In the genomic region with DNA sequence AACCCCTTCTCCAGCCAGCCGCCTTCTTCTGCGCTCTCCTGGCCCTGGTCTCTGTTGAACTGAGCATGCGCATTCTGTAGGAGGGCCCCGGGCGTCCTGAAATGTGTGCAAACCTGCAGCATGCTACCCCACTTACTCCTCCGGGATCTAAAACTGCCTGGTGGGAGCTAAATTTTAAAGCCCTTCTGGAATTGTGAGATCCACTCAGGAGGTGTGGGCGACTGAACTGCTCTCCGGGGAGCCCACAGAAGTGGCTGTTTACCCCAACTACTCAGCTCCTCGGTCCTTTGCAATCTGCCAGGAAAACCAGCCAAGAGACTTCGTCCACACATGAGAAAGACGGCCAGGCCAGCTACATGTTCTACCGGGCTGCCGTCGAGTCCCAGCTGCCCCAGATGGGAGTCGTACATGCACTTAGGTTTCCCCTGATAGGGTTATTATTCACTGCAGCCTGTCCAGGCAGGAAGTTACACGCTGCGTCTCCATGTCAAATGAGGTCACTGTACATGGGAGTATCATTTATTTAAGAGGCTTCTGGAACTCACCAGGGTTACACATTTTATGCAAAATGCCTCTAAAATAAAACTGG, we compare ENCODE assay signal across 10 mouse cellular contexts. TPM values are rescaled to one million over a fixed set of nuclear protein-coding genes. Genes with fewer than 3 reads are reported as not detected.
A peak's percentile ranks its signal among the peaks of the same experiment; 100 is the strongest.
DNase-seq lines count a peak whose midpoint lies in the region; ATAC-seq and TF ChIP-seq lines count a peak whose summit lies in the region.
"Had no signal": no experiment of that assay in that cellular context is flagged by ENCODE, and none has a peak within 500 bp of the region (broad histone marks: within the 10 kb centered on the region; RNA-seq: fewer than 3 reads in every experiment).

No protein-coding gene starts in this region.

- H3K4me1 ChIP-seq in lung, embryonic 16.5 days (replicated peaks; ENCODE audit: control insufficient read depth, insufficient read depth, low read length): 0 out of 2 replicates have a peak, but pooled peaks cover 2% of the 10 kb centered on the region
- peaks cover 17% of the 10 kb centered on the region for H3K4me1 ChIP-seq in heart, adult 2 months (ENCODE audit: control insufficient read depth, insufficient read depth, low read length)
- H3K4me1 ChIP-seq: megakaryocyte, embryonic 14.5 days had no signal

- peak; percentile 12; the same call in 1 of the 2 replicates for ATAC-seq in lung, embryonic 16.5 days (ENCODE audit: low read depth)
- no peak for ATAC-seq in megakaryocyte progenitor cell, adult 5-6 weeks (replicated peaks; ENCODE audit: poor library complexity)

- no peaks in the 10 kb centered on the region for H3K9me3 ChIP-seq in lung, embryonic 16.5 days (ENCODE audit: control insufficient read depth, low read length)
- H3K9me3 ChIP-seq: megakaryocyte, embryonic 14.5 days had no signal

- no peaks in the 10 kb centered on the region for H3K36me3 ChIP-seq in lung, embryonic 16.5 days (ENCODE audit: control insufficient read depth, insufficient read depth, low read length)
- H3K36me3 ChIP-seq in heart, adult 2 months (ENCODE audit: control insufficient read depth, insufficient read depth, low read length): no peaks in the 10 kb centered on the region

- 53% methylated on average over 17 of the region's 17 CpGs for WGBS in lung, embryonic 16.5 days
- 34% methylated on average over 17 of the region's 17 CpGs for WGBS in heart, adult 2 months

- no peak overlapping the region for H3K4me2 ChIP-seq in lung, embryonic 16.5 days (ENCODE audit: low read depth, low read length)

- TF ChIP-seq EP300 in heart, adult 2 months (IDR thresholded peaks at IDR 0.05; ENCODE audit: insufficient read depth, low read depth, low read length): no peak

- no peaks in the 10 kb centered on the region for H3K27me3 ChIP-seq in lung, embryonic 16.5 days (ENCODE audit: control insufficient read depth, insufficient read depth, low read depth, low read length)
- H3K27me3 ChIP-seq in heart, adult 2 months (ENCODE audit: control insufficient read depth, insufficient read depth, low read length): no peaks in the 10 kb centered on the region
- H3K27me3 ChIP-seq: megakaryocyte, embryonic 14.5 days had no signal

- no peak for DNase-seq in lung, postnatal 36 days
- DNase-seq in heart, adult 2 months: peak; percentile 63 to 71
- peak; percentile 43 for DNase-seq in kidney, adult 9 months
- peak; percentile 78 to 84 for DNase-seq in right cerebral cortex, postnatal 36 days (ENCODE audit: low spot score in 2 of 2)
- DNase-seq in natural killer cell, adult 2 months (ENCODE audit: low spot score in 2 of 2): no peak

- intact Hi-C loops in heart, adult 2 months (cut with DNase I): no loop called here

- TF ChIP-seq POLR2A in heart, adult 2 months (IDR thresholded peaks at IDR 0.05; ENCODE audit: insufficient read depth, low read depth, low read length): no peak

- TF ChIP-seq CTCF in heart, adult 2 months (IDR thresholded peaks at IDR 0.05): no peak

- H3K9ac ChIP-seq in lung, embryonic 16.5 days (ENCODE audit: low read length): no peak overlapping the region
- H3K9ac ChIP-seq in heart, adult 2 months (ENCODE audit: low read depth, low read length): no peak overlapping the region

- H3K4me3 ChIP-seq in lung, embryonic 16.5 days (ENCODE audit: low read length): no peak overlapping the region
- H3K4me3 ChIP-seq in heart, adult 2 months: no peak overlapping the region
- H3K4me3 ChIP-seq: megakaryocyte, embryonic 14.5 days had no signal

- H3K79me2 ChIP-seq in heart, adult 2 months (replicated peaks; ENCODE audit: control insufficient read depth, insufficient read depth, low read length): no peaks in the 10 kb centered on the region

- H3K27ac ChIP-seq in lung, embryonic 16.5 days (ENCODE audit: low read length): no peak overlapping the region
- H3K27ac ChIP-seq in heart, adult 2 months: peak overlapping the region; percentile 75

RNA-seq across cellular contexts. Expression of gene 1700019N19Rik, which starts 22.3 kb away (rescaled TPM):
- not detected in 2 replicates for polyA plus RNA-seq in lung, embryonic 16.5 days (2015; fragmentation: Nextera tagmentation; extraction: Ambion mirVana)
- total RNA-seq in heart, adult 2 months (2021): not detected
- 0.29 TPM in 2 replicates for polyA plus RNA-seq in heart, adult 2 months (2012; rRNA removed)
- not detected in 2 replicates for total RNA-seq in megakaryocyte progenitor cell, adult 5-6 weeks (2015)
- not detected in 2 replicates for total RNA-seq in megakaryocyte progenitor cell, adult 5-6 weeks (2017)
- total RNA-seq: MEL had no signal
- polyA plus RNA-seq: large intestine, adult 2 months had no signal

RNA-seq across cellular contexts. Expression of gene Pnliprp2, which starts 57.0 kb away (rescaled TPM):
- polyA plus RNA-seq in lung, embryonic 16.5 days (2015; fragmentation: Nextera tagmentation; extraction: Ambion mirVana): 0.13 and 0.21 TPM in 2 replicates
- not detected for total RNA-seq in heart, adult 2 months (2021)
- polyA plus RNA-seq in heart, adult 2 months (2012; rRNA removed): not detected in 2 replicates
- total RNA-seq in megakaryocyte progenitor cell, adult 5-6 weeks (2015): not detected in 2 replicates
- total RNA-seq in megakaryocyte progenitor cell, adult 5-6 weeks (2017): not detected in 2 replicates
- total RNA-seq: MEL had no signal

Comparison
In these comparisons a context has a peak if more than half of its experiments do, and no peak if none do; other contexts are left out.
1. DNase-seq: peak in heart, adult 2 months (2 of 2), kidney, adult 9 months (single experiment) and right cerebral cortex, postnatal 36 days (2 of 2); none in lung, postnatal 36 days (single experiment) and natural killer cell, adult 2 months (0 of 2).